Mouse (Mus musculus) cerebral cortex, adult 2 months (tissue): ENCODE measurements around the gene Casd1.

ENCODE experiments used
- WGBS: fragments of 180-500 bp; shearing (Covaris S2); methylation state at CpG from one replicate; pipeline ENCODE4 v1.1.7; 2018; 5-methylcytosine and 5-hydroxymethylcytosine counted together

The Casd1 gene

GRCm38 (mm10) chr6:4617911-4618310 is 17.3 kb downstream of the Casd1 start:
- WGBS = 88% methylated on average over 10 of the region's 10 CpGs

DNA sequence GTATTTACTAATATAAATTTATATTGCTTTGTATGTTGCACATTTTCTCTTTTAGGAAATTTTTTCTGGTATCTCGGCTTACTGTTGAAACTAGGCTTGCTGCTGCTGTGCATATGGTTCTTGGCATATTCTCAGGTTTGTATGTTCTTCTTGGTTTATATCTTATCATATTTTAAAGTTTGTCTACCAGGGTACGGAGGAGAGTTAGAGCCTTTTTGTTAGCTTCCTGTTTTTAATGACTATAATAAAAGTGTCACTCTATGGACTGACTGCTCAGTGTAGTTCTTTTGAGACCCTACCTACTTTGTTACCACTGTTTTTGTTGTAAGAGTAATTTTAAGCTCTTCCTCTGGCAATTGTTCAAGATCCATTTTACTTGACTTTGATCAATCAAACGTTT is 30.8 kb downstream of the Casd1 start:
- WGBS = 70% methylated on average over 3 of the region's 3 CpGs

- WGBS = 88% methylated on average over 4 of the region's 4 CpGs
Measured at GRCm38 (mm10) chr6:4633189-4633588, 32.5 kb downstream of the Casd1 start.

- WGBS = 85% methylated on average over 1 of the region's 1 CpGs
Measured at GRCm38 (mm10) chr6:4634804-4635203, 34.2 kb downstream of the Casd1 start.

DNA sequence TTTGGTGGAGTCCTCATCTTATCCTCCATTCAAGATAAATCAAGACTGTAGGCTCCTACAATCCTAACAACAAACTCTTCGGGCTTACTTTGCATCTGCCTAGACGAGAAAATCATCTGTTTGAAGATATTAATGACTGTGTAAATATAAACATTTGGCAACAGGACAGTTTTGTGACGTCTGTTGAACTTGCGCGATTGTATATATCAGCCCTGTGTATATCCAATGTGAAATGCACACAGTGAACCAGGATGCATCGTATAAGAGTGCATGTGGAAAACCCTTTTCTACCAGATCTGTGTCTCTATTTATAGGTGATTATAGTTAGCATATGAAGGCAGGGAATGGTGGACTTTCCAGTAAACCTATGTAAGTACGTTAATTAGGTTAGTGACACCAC is 41.4 kb downstream of the Casd1 start:
- WGBS = 91% methylated on average over 7 of the region's 7 CpGs

DNA sequence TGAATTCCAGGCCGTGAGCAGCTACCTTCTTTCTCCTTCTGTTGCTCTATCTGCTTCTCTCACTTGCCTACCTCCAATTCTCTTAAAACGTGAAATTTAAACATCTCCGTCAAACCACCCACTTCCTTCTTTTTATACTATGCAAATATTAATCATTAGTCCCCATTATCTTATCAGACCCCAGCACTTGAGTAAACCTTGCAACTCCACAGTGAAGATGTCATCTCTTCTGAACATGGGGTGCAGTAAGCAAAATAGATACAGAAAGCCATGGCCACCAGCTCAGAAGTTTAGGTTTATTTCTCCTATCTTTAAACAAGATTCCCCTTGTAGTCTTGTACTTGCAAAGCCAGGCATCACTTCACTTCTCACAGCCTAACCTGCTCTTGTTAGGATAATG is 46.7 kb downstream of the Casd1 start:
- WGBS = 83% methylated on average over 3 of the region's 3 CpGs

GRCm38 (mm10) chr6:4652596-4653134 is 52.0 kb downstream of the Casd1 start:
- WGBS = 91% methylated on average over 8 of the region's 8 CpGs

GRCm38 (mm10) chr6:4653741-4654140 is 53.1 kb downstream of the Casd1 start:
- 97% methylated on average over 12 of the region's 12 CpGs for WGBS

GRCm38 (mm10) chr6:4655466-4655865 is 54.8 kb downstream of the Casd1 start:
- whole genome bisulfite sequencing = 79% methylated on average over 5 of the region's 5 CpGs

GRCm38 (mm10) chr6:4655924-4656323 is 55.3 kb downstream of the Casd1 start:
- WGBS = 92% methylated on average over 4 of the region's 4 CpGs

DNA sequence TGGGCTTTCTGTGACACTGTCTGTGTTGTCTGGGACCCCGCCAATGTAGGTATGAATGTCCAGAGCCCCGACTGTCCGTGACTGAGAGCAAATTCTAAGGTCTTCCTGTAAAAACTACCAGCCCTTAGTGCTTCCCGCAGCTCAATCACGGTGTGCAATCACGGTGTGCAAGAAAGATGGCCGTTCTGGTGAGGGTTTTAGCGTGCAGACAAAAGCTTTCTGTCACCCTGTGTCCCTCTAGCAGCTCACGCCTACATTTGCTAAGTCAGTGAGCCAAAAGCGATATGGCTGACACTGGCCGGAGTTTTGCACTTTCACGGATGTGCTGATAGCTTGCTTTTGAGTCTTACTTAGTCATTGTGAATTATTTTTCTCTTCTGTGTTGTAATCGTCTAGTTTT is 58.2 kb downstream of the Casd1 start:
- WGBS = 85% methylated on average over 13 of the region's 13 CpGs

- WGBS = 64% methylated on average over 2 of the region's 2 CpGs
Measured at GRCm38 (mm10) chr6:4663516-4663915, 62.9 kb downstream of the Casd1 start.

DNA sequence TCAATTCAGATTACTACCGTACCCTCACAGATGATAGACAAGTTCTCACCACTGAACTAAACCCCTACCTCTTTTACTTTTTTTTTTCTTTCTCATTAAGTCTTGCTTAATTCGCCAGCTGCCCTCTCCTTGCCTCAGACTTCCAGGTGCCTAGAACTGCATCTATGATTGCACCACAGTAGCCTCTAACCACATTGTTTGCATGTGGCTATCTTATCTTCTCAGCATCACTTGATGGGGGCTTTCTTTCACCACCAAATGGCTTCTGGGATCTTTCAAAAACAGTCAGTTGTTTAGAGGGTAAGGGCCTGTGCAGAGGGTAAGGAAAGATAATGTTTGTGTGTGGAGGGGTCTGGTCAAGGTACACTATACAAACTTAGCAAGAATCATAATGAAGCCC is 63.7 kb downstream of the Casd1 start:
- WGBS = 79% methylated on average over 2 of the region's 2 CpGs

DNA sequence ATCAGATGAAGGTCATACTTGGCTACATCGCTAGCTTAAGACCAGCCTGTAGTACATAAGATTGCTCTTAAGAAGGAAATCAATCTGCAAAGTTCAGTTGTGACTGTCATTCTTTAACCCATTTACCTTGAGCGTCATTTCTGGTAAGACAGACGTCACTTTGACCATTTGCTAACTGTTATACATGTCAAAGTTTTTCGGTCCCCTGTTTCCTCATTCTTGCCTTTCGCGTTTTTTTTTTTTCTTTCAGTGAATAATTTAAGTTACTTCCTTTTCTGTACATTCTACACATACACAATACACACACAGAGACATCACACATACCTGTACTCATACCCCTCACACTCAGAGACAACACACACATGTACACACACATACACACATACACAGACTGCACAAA is 64.5 kb downstream of the Casd1 start:
- WGBS = 95% methylated on average over 6 of the region's 6 CpGs

- 60% methylated on average over 1 of the region's 1 CpGs for WGBS
Measured at GRCm38 (mm10) chr6:4677356-4677761, 76.7 kb downstream of the Casd1 start.

GRCm38 (mm10) chr6:4679981-4680380 is 79.3 kb downstream of the Casd1 start:
- WGBS = 71% methylated on average over 1 of the region's 1 CpGs

DNA sequence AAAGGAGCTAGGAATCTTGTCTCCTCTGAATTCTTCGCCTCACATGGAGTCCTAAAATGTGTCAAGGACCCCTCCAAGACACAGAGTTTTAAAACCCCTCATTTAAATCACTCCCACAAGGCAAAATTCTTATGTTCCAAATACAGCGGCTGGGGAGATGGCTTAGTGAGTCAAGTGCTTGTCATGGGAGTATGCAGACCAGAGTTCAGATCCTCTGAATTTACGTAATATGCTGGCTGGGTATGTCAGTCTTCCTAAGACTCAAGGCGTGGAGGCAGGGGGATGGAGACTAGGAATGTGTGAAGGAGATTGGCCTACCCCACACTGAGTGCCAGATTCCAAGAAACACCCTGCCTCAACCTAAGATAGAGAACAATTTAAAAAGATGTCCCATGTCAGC is 79.9 kb downstream of the Casd1 start:
- WGBS = 92% methylated on average over 4 of the region's 4 CpGs

GRCm38 (mm10) chr6:4684706-4685340 is 84.2 kb downstream of the Casd1 start:
- WGBS = 70% methylated on average over 10 of the region's 10 CpGs

- 93% methylated on average over 4 of the region's 4 CpGs for WGBS
Measured at GRCm38 (mm10) chr6:4690438-4690837, 89.8 kb downstream of the Casd1 start.
